Mouse (Mus musculus): Measurements from ENCODE around the gene Ubxn1. TPM values are rescaled to one million over a fixed set of nuclear protein-coding genes. Genes with fewer than 3 reads are reported as not detected.

The Ubxn1 gene
- polyA plus RNA-seq, 2 experiments: 61.2 to 87.3 TPM

GRCm38 (mm10) chr19:8899079-8899478 lies 27.8 kb downstream of the Ubxn1 start:
- 33% methylated on average over 3 of the region's 3 CpGs for WGBS (ENCODE audit: insufficient replicate concordance)
- Histone ChIP-seq H3K9ac (replicated peaks) (peak overlapping the region; percentile 91), H3K27ac (no peak overlapping the region; the same call in 1 of the 2 replicates), H3K4me3 (ENCODE audit: insufficient read depth in 1 of 2, low read depth in 2 of 2, low read length in 2 of 2) (peak overlapping the region; percentile 75 to 85), H3K27me3 (ENCODE audit: control insufficient read depth, insufficient read depth, low read length) (no peaks in the 10 kb centered on the region), H3K9me3 (ENCODE audit: control insufficient read depth, low read length) (no peaks in the 10 kb centered on the region), H3K36me3 (replicated peaks; ENCODE audit: control insufficient read depth, insufficient read depth, low read depth) (peaks cover 30% of the 10 kb centered on the region), H3K4me1 (replicated peaks; ENCODE audit: control insufficient read depth in 2 of 2, insufficient read depth in 2 of 2, low read length in 1 of 2) (peaks cover 8 to 20% of the 10 kb centered on the region in 2 experiments), H3K4me2 (ENCODE audit: low read depth) (peak overlapping the region; percentile 76)
- ATAC-seq (ENCODE audit: insufficient read depth) (no peak), DNase-seq (ENCODE audit: low read depth in 3 of 3, low spot score in 3 of 3) (no peak)
- TF ChIP-seq CTCF (IDR thresholded peaks at IDR 0.05; ENCODE audit: low read depth) (no peak), EP300 (IDR thresholded peaks at IDR 0.05; ENCODE audit: low read depth) (no peak)

- DNase-seq (ENCODE audit: low read depth in 3 of 3, low spot score in 3 of 3) (no peak), ATAC-seq (ENCODE audit: insufficient read depth) (no peak)
- no peaks in the 10 kb centered on the region for H3K27me3 ChIP-seq (ENCODE audit: control insufficient read depth, insufficient read depth, low read length)
- peaks cover 54% of the 10 kb centered on the region for H3K36me3 ChIP-seq (replicated peaks; ENCODE audit: control insufficient read depth, insufficient read depth, low read depth)
- 87% methylated on average over 5 of the region's 5 CpGs for WGBS (ENCODE audit: insufficient replicate concordance)
- H3K4me3 ChIP-seq (ENCODE audit: insufficient read depth in 1 of 2, low read depth in 2 of 2, low read length in 2 of 2): no peak overlapping the region
- TF ChIP-seq CTCF (IDR thresholded peaks at IDR 0.05; ENCODE audit: low read depth) (no peak), EP300 (IDR thresholded peaks at IDR 0.05; ENCODE audit: low read depth) (no peak)
- peaks cover 8 to 11% of the 10 kb centered on the region in 2 experiments for H3K4me1 ChIP-seq (replicated peaks; ENCODE audit: control insufficient read depth in 2 of 2, insufficient read depth in 2 of 2, low read length in 1 of 2)
- no peak overlapping the region for H3K4me2 ChIP-seq (ENCODE audit: low read depth)
- H3K9ac ChIP-seq (replicated peaks): no peak overlapping the region
- H3K27ac ChIP-seq: no peak overlapping the region
- H3K9me3 ChIP-seq (ENCODE audit: control insufficient read depth, low read length): no peaks in the 10 kb centered on the region
These were observed 32.1 kb downstream of the Ubxn1 start for GRCm38 (mm10) chr19:8903412-8903811.

- no peak for DNase-seq (ENCODE audit: low read depth in 3 of 3, low spot score in 3 of 3)
- Histone ChIP-seq H3K27ac (no peak overlapping the region), H3K27me3 (ENCODE audit: control insufficient read depth, insufficient read depth, low read length) (no peaks in the 10 kb centered on the region), H3K9me3 (ENCODE audit: control insufficient read depth, low read length) (no peaks in the 10 kb centered on the region), H3K4me2 (ENCODE audit: low read depth) (no peak overlapping the region), H3K4me3 (ENCODE audit: insufficient read depth in 1 of 2, low read depth in 2 of 2, low read length in 2 of 2) (no peak overlapping the region), H3K36me3 (replicated peaks; ENCODE audit: control insufficient read depth, insufficient read depth, low read depth) (peaks cover 94% of the 10 kb centered on the region), H3K9ac (replicated peaks) (no peak overlapping the region), H3K4me1 (replicated peaks; ENCODE audit: control insufficient read depth in 2 of 2, insufficient read depth in 2 of 2, low read length in 1 of 2) (no peaks in the 10 kb centered on the region)
- no peak for ATAC-seq (ENCODE audit: insufficient read depth)
- TF ChIP-seq CTCF (IDR thresholded peaks at IDR 0.05; ENCODE audit: low read depth): no peak
- TF ChIP-seq EP300 (IDR thresholded peaks at IDR 0.05; ENCODE audit: low read depth): no peak
- WGBS (ENCODE audit: insufficient replicate concordance): 72% methylated on average over 6 of the region's 6 CpGs
These were observed 37.2 kb downstream of the Ubxn1 start for GRCm38 (mm10) chr19:8908531-8908930.

GRCm38 (mm10) chr19:8911810-8912209 lies 40.5 kb downstream of the Ubxn1 start:
- Histone ChIP-seq H3K27me3 (ENCODE audit: control insufficient read depth, insufficient read depth, low read length) (no peaks in the 10 kb centered on the region), H3K4me3 (ENCODE audit: insufficient read depth in 1 of 2, low read depth in 2 of 2, low read length in 2 of 2) (no peak overlapping the region), H3K4me1 (replicated peaks; ENCODE audit: control insufficient read depth in 2 of 2, insufficient read depth in 2 of 2, low read length in 1 of 2) (no peaks in the 10 kb centered on the region), H3K9me3 (ENCODE audit: control insufficient read depth, low read length) (no peaks in the 10 kb centered on the region), H3K36me3 (replicated peaks; ENCODE audit: control insufficient read depth, insufficient read depth, low read depth) (peaks cover 98% of the 10 kb centered on the region), H3K4me2 (ENCODE audit: low read depth) (no peak overlapping the region), H3K27ac (no peak overlapping the region), H3K9ac (replicated peaks) (no peak overlapping the region; the same call in 1 of the 2 replicates)
- DNase-seq (ENCODE audit: low read depth in 3 of 3, low spot score in 3 of 3): no peak
- no peak for ATAC-seq (ENCODE audit: insufficient read depth)
- TF ChIP-seq EP300 (IDR thresholded peaks at IDR 0.05; ENCODE audit: low read depth): no peak
- TF ChIP-seq CTCF (IDR thresholded peaks at IDR 0.05; ENCODE audit: low read depth): no peak
- 88% methylated on average over 5 of the region's 5 CpGs for WGBS (ENCODE audit: insufficient replicate concordance)

- no peaks in the 10 kb centered on the region for H3K4me1 ChIP-seq (replicated peaks; ENCODE audit: control insufficient read depth in 2 of 2, insufficient read depth in 2 of 2, low read length in 1 of 2)
- H3K27me3 ChIP-seq (ENCODE audit: control insufficient read depth, insufficient read depth, low read length): no peaks in the 10 kb centered on the region
- H3K4me3 ChIP-seq (ENCODE audit: insufficient read depth in 1 of 2, low read depth in 2 of 2, low read length in 2 of 2): no peak overlapping the region
- peaks cover 74% of the 10 kb centered on the region for H3K36me3 ChIP-seq (replicated peaks; ENCODE audit: control insufficient read depth, insufficient read depth, low read depth)
- no peak overlapping the region for H3K27ac ChIP-seq
- H3K4me2 ChIP-seq (ENCODE audit: low read depth): no peak overlapping the region
- no peaks in the 10 kb centered on the region for H3K9me3 ChIP-seq (ENCODE audit: control insufficient read depth, low read length)
- DNase-seq (ENCODE audit: low read depth in 3 of 3, low spot score in 3 of 3): no peak
- ATAC-seq (ENCODE audit: insufficient read depth): no peak
- H3K9ac ChIP-seq (replicated peaks): no peak overlapping the region
- 86% methylated on average over 3 of the region's 3 CpGs for WGBS (ENCODE audit: insufficient replicate concordance)
- TF ChIP-seq CTCF (IDR thresholded peaks at IDR 0.05; ENCODE audit: low read depth): no peak
These were observed 42.9 kb downstream of the Ubxn1 start for GRCm38 (mm10) chr19:8914212-8914611.

All from liver, embryonic 14.5 days (tissue).